9 mouse cellular contexts compared by ENCODE assay signal in genomic region chr9:108459939-108460318, GRCm38 (mm10). TPM values are rescaled to one million over a fixed set of nuclear protein-coding genes. Genes with fewer than 3 reads are reported as not detected.
DNase-seq lines count a peak whose midpoint lies in the region; ATAC-seq and TF ChIP-seq lines count a peak whose summit lies in the region.
"Had no signal": no experiment of that assay in that cellular context is flagged by ENCODE, and none has a peak within 500 bp of the region (broad histone marks: within the 10 kb centered on the region; RNA-seq: fewer than 3 reads in every experiment).

No protein-coding gene starts in this region.

- H3K79me2 ChIP-seq in myocyte (ENCODE audit: control insufficient read depth, insufficient read depth) = peaks cover 26% of the 10 kb centered on the region

- peak overlapping the region; percentile 84; the same call in 1 of the 2 replicates for H3K9ac ChIP-seq in kidney, postnatal 0 days (ENCODE audit: low read depth, low read length)
- H3K9ac ChIP-seq in intestine, postnatal 0 days (ENCODE audit: low read depth, low read length) = no peak overlapping the region

- H3K4me1 ChIP-seq in kidney, postnatal 0 days (replicated peaks; ENCODE audit: insufficient read depth, low read length) = peaks cover 16% of the 10 kb centered on the region
- peaks cover 44% of the 10 kb centered on the region for H3K4me1 ChIP-seq in erythroblast, embryonic 14.5 days (ENCODE audit: control insufficient read depth)
- peaks cover 14% of the 10 kb centered on the region for H3K4me1 ChIP-seq in intestine, postnatal 0 days (replicated peaks; ENCODE audit: control insufficient read depth, insufficient read depth, low read length)

- TF ChIP-seq POLR2A in myocyte (IDR thresholded peaks at IDR 0.05; ENCODE audit: insufficient read length, low read depth) = no peak

- peak overlapping the region; percentile 88 for H3ac ChIP-seq in myocyte (ENCODE audit: control insufficient read depth, insufficient read length)

- no peaks in the 10 kb centered on the region for H3K9me3 ChIP-seq in kidney, postnatal 0 days (replicated peaks; ENCODE audit: low read length)
- H3K9me3 ChIP-seq in erythroblast, embryonic 14.5 days (ENCODE audit: control insufficient read depth, low read length) = peaks cover 6% of the 10 kb centered on the region
- H3K9me3 ChIP-seq in intestine, postnatal 0 days (ENCODE audit: control insufficient read depth) = no peaks in the 10 kb centered on the region

- peak overlapping the region; percentile 85 for H3K4me2 ChIP-seq in kidney, postnatal 0 days (ENCODE audit: low read length)
- peak overlapping the region; percentile 73 for H3K4me2 ChIP-seq in intestine, postnatal 0 days (replicated peaks; ENCODE audit: low read depth)
- peak overlapping the region; percentile 63 for H3K4me2 ChIP-seq in myocyte (ENCODE audit: low read depth)

- no peak for DNase-seq in kidney, postnatal 0 days (ENCODE audit: low spot score)
- DNase-seq in kidney, postnatal 4 days = no peak
- DNase-seq in adrenal gland, postnatal 4 days (ENCODE audit: low spot score in 2 of 2) = no peak
- no peak for DNase-seq in cerebellum, adult 9-10 months
- DNase-seq in gastrocnemius, adult 18-20 months (ENCODE audit: low spot score) = no peak

- no peaks in the 10 kb centered on the region for H3K27me3 ChIP-seq in kidney, postnatal 0 days (ENCODE audit: insufficient read depth, low read length)
- H3K27me3 ChIP-seq in erythroblast, embryonic 14.5 days (ENCODE audit: control insufficient read depth) = no peaks in the 10 kb centered on the region
- no peaks in the 10 kb centered on the region for H3K27me3 ChIP-seq in intestine, postnatal 0 days (replicated peaks; ENCODE audit: control insufficient read depth, insufficient read depth, low read length)
- H3K27me3 ChIP-seq in myocyte (ENCODE audit: control insufficient read depth, insufficient read depth, insufficient read length) = no peaks in the 10 kb centered on the region

- no peak for TF ChIP-seq CTCF in kidney, postnatal 0 days (IDR thresholded peaks at IDR 0.05; ENCODE audit: low read depth)
- no peak for TF ChIP-seq CTCF in intestine, postnatal 0 days (IDR thresholded peaks at IDR 0.05; ENCODE audit: low read depth)

- peak overlapping the region; percentile 92 for H3K27ac ChIP-seq in kidney, postnatal 0 days
- peak overlapping the region; percentile 95; the same call in 1 of the 2 replicates for H3K27ac ChIP-seq in intestine, postnatal 0 days (ENCODE audit: low read depth, low read length)

- WGBS in kidney, postnatal 0 days = 97% methylated on average over 1 of the region's 1 CpGs
- 81% methylated on average over 1 of the region's 1 CpGs for WGBS in intestine, postnatal 0 days

- H3K4me3 ChIP-seq in kidney, postnatal 0 days (replicated peaks; ENCODE audit: low read depth, low read length) = peak overlapping the region; percentile 76
- H3K4me3 ChIP-seq in erythroblast, embryonic 14.5 days (replicated peaks) = peak overlapping the region; percentile 82
- H3K4me3 ChIP-seq in intestine, postnatal 0 days (ENCODE audit: low read depth, low read length) = peak overlapping the region; percentile 90; the same call in 1 of the 2 replicates
- H3K4me3 ChIP-seq in myocyte = peak overlapping the region; percentile 77

- H3K36me3 ChIP-seq in kidney, postnatal 0 days (ENCODE audit: insufficient read depth, low read length) = peaks cover 18% of the 10 kb centered on the region; the same call in 1 of the 2 replicates
- peaks cover 31% of the 10 kb centered on the region for H3K36me3 ChIP-seq in erythroblast, embryonic 14.5 days (ENCODE audit: control insufficient read depth)
- peaks cover 18% of the 10 kb centered on the region for H3K36me3 ChIP-seq in intestine, postnatal 0 days (ENCODE audit: control insufficient read depth, insufficient read depth)
- H3K36me3 ChIP-seq in myocyte (ENCODE audit: control insufficient read depth, insufficient read depth) = no peaks in the 10 kb centered on the region

- no peak for ATAC-seq in kidney, postnatal 0 days (replicated peaks; ENCODE audit: low FRiP score, low read depth)
- no peak for ATAC-seq in intestine, postnatal 0 days

TF ChIP-seq in myocyte, 11 proteins besides CTCF, POLR2A, EP300 and RAD21:
- no peak for TF ChIP-seq SRF (IDR thresholded peaks at IDR 0.05; ENCODE audit: control insufficient read depth, insufficient read length, low read depth)
- TF ChIP-seq TCF12 (IDR thresholded peaks at IDR 0.05; ENCODE audit: insufficient read depth, poor library complexity, severe bottlenecking) = no peak
- TF ChIP-seq REST (IDR thresholded peaks at IDR 0.05; ENCODE audit: insufficient read depth, insufficient read length) = no peak
- TF ChIP-seq CEBPB (IDR thresholded peaks at IDR 0.05; ENCODE audit: insufficient read depth, poor library complexity, severe bottlenecking) = no peak

RNA-seq across cellular contexts. Expression of gene Ccdc71, which starts 0.4 kb away (rescaled TPM):
- 49.5 and 55.3 TPM in 2 replicates for polyA plus RNA-seq in kidney, postnatal 0 days (2015; fragmentation: Nextera tagmentation; extraction: Ambion mirVana)
- polyA plus RNA-seq in erythroblast, embryonic 14.5 days (2012) = 1.1 and 1.4 TPM in 2 replicates
- polyA plus RNA-seq in intestine, postnatal 0 days (2015; fragmentation: Nextera tagmentation; extraction: Ambion mirVana) = 29.4 and 30.2 TPM in 2 replicates
- polyA plus RNA-seq in myocyte (2012; fragmentation: generic; extraction: Trizol) = 30.4 TPM
- 10 to 100 TPM; 47.1 to 59.1 TPM for total RNA-seq in adrenal gland, postnatal 4 days (2021)
- 10 to 100 TPM; 14.4 to 15.2 TPM for total RNA-seq in gastrocnemius, adult 18-20 months (2021)

RNA-seq across cellular contexts. Expression of gene Klhdc8b, which starts 1.5 kb away (rescaled TPM):
- 31.1 and 33.5 TPM in 2 replicates for polyA plus RNA-seq in kidney, postnatal 0 days (2015; fragmentation: Nextera tagmentation; extraction: Ambion mirVana)
- 1.8 and 1.9 TPM in 2 replicates for polyA plus RNA-seq in erythroblast, embryonic 14.5 days (2012)
- polyA plus RNA-seq in intestine, postnatal 0 days (2015; fragmentation: Nextera tagmentation; extraction: Ambion mirVana) = 24.2 and 24.8 TPM in 2 replicates
- polyA plus RNA-seq in myocyte (2012; fragmentation: generic; extraction: Trizol) = 3.7 TPM
- 10 to 100 TPM; 55.1 to 58.2 TPM for total RNA-seq in adrenal gland, postnatal 4 days (2021)
- 1 to 10 TPM; 1.8 to 2.2 TPM for total RNA-seq in gastrocnemius, adult 18-20 months (2021)

RNA-seq across cellular contexts. Expression of gene Lamb2, which starts 19.6 kb away (rescaled TPM):
- 35.6 and 38.9 TPM in 2 replicates for polyA plus RNA-seq in kidney, postnatal 0 days (2015; fragmentation: Nextera tagmentation; extraction: Ambion mirVana)
- 0.02 and 0.05 TPM in 2 replicates for polyA plus RNA-seq in erythroblast, embryonic 14.5 days (2012)
- polyA plus RNA-seq in intestine, postnatal 0 days (2015; fragmentation: Nextera tagmentation; extraction: Ambion mirVana) = 8.9 and 10.1 TPM in 2 replicates
- 61.6 TPM for polyA plus RNA-seq in myocyte (2012; fragmentation: generic; extraction: Trizol)
- total RNA-seq in adrenal gland, postnatal 4 days (2021) = 100 to 1,000 TPM; 136 to 153 TPM
- 100 to 1,000 TPM; 117 to 126 TPM for total RNA-seq in gastrocnemius, adult 18-20 months (2021)

RNA-seq across cellular contexts. Expression of gene BC048562, which starts 23.6 kb away (rescaled TPM):
- not detected in 2 replicates for polyA plus RNA-seq in kidney, postnatal 0 days (2015; fragmentation: Nextera tagmentation; extraction: Ambion mirVana)
- polyA plus RNA-seq in erythroblast, embryonic 14.5 days (2012) = not detected in 2 replicates
- polyA plus RNA-seq in intestine, postnatal 0 days (2015; fragmentation: Nextera tagmentation; extraction: Ambion mirVana) = not detected in 2 replicates
- not detected for polyA plus RNA-seq in myocyte (2012; fragmentation: generic; extraction: Trizol)
- not detected for total RNA-seq in adrenal gland, postnatal 4 days (2021)
- not detected for total RNA-seq in gastrocnemius, adult 18-20 months (2021)
- polyA plus RNA-seq: macrophage had no signal

RNA-seq across cellular contexts. Expression of gene Usp19, which starts 30.5 kb away (rescaled TPM):
- 43.8 and 47.4 TPM in 2 replicates for polyA plus RNA-seq in kidney, postnatal 0 days (2015; fragmentation: Nextera tagmentation; extraction: Ambion mirVana)
- 10.7 and 11.0 TPM in 2 replicates for polyA plus RNA-seq in erythroblast, embryonic 14.5 days (2012)
- polyA plus RNA-seq in intestine, postnatal 0 days (2015; fragmentation: Nextera tagmentation; extraction: Ambion mirVana) = 17.2 and 17.6 TPM in 2 replicates
- polyA plus RNA-seq in myocyte (2012; fragmentation: generic; extraction: Trizol) = 86.6 TPM
- 100 to 1,000 TPM; 225 to 230 TPM for total RNA-seq in adrenal gland, postnatal 4 days (2021)
- 100 to 1,000 TPM; 126 to 127 TPM for total RNA-seq in gastrocnemius, adult 18-20 months (2021)

Comparison
In these comparisons a context has a peak if more than half of its experiments do, and no peak if none do; other contexts are left out.
1. RNA of gene Ccdc71, which starts 0.4 kb away (polyA plus RNA-seq): 49.5 to 55.3 TPM in kidney, postnatal 0 days, 30.4 TPM in myocyte (single experiment) and 29.4 to 30.2 TPM in intestine, postnatal 0 days; 1.1 to 1.4 TPM in erythroblast, embryonic 14.5 days; every median in the first group is over 10 times any median in the second.
2. Peak in every context shown above with its lines, with median percentiles within 50 percentile points of each other: H3K4me2 ChIP-seq and H3K4me3 ChIP-seq.